Mouse (Mus musculus) stomach, embryonic 16.5 days (tissue): Measurements from ENCODE around the gene Cir1. TPM values are rescaled to one million over a fixed set of nuclear protein-coding genes. Genes with fewer than 3 reads are reported as not detected.
A peak's percentile ranks its signal among the peaks of the same experiment; 100 is the strongest.

Experiments
- ATAC-seq: fragments of 200-750 bp; cut with Nextera tagmentation; 2 replicates; pipeline ENCODE4 v1.8.0; 2017; ENCODE audit warnings: moderate number of reproducible peaks, moderate TSS enrichment; ENCODE audit not compliant: insufficient read depth, low FRiP score
- H3K27ac ChIP-seq: fragments of 300-500 bp; sonication (generic); 2 replicates; pipeline ENCODE4 v1.5.1; 2014; ENCODE audit warnings: low read length
- H3K27me3 ChIP-seq: fragments of 300-500 bp; sonication (generic); 2 replicates; pipeline ENCODE4 v1.6.1; 2014; ENCODE audit warnings: low read length, control low read depth, mixed read lengths; ENCODE audit not compliant: control insufficient read depth, insufficient read depth
- H3K36me3 ChIP-seq: fragments of 300-500 bp; sonication (generic); 2 replicates; pipeline ENCODE4 v1.6.1; 2014; ENCODE audit warnings: low read length; ENCODE audit not compliant: control insufficient read depth, insufficient read depth
- H3K4me1 ChIP-seq: fragments of 300-500 bp; sonication (generic); 2 replicates; pipeline ENCODE4 v1.6.1; 2014; ENCODE audit warnings: low read length, control low read depth, mixed read lengths; ENCODE audit not compliant: control insufficient read depth, insufficient read depth
- H3K4me2 ChIP-seq: fragments of 300-500 bp; sonication (generic); 2 replicates; pipeline ENCODE4 v1.6.1; 2014; ENCODE audit warnings: low read depth, low read length, mixed read lengths
- H3K4me3 ChIP-seq: fragments of 300-500 bp; sonication (generic); replicated peaks from 2 replicates; pipeline ENCODE4 v1.5.1; 2014; ENCODE audit warnings: mild to moderate bottlenecking, low read length
- H3K9ac ChIP-seq: fragments of 300-500 bp; sonication (generic); 2 replicates; pipeline ENCODE4 v1.6.1; 2014; ENCODE audit warnings: low read length
- H3K9me3 ChIP-seq: fragments of 300-500 bp; sonication (generic); replicated peaks from 2 replicates; pipeline ENCODE4 v1.6.1; 2016; ENCODE audit warnings: low read length, control low read depth; ENCODE audit not compliant: control insufficient read depth
- WGBS: fragments of 180-500 bp; shearing (Covaris S2); extraction: QIAGEN DNeasy Blood & Tissue Kit; methylation state at CpG from one replicate; pipeline ENCODE4 v1.1.7; 2014; 5-methylcytosine and 5-hydroxymethylcytosine counted together
- polyA plus RNA-seq: library from polyadenylated mRNA; unstranded; fragments of >200 nt; fragmentation: Nextera tagmentation; extraction: Ambion mirVana; gene quantifications from 2 replicates; pipeline ENCODE4 v1.2.1, GENCODE M21; 2015

Gene Cir1
- polyA plus RNA-seq, 1 experiment from 2014 or later = 22.4 TPM

DNA sequence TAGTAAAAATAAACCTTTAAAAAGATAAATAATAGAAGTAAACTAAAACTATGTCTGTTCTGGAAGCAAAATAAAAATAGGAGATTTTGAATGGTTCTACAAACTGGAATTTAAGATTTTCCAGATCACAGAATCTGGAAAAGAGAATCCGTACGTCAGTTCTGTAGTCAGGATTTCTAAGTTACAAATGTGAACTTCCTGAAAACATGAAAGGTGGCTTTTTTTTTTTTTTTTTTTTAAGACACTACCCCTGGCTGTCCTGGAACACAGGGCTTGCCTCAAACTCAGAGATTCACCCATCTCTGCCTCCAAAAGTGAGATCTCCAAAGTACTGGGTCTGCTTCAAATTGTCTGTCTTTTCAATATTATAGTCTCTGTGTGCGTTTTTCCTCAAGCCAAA, 1.8 kb upstream of the Cir1 start:
- Histone ChIP-seq H3K4me1 (peaks cover 9% of the 10 kb centered on the region), H3K9ac (no peak overlapping the region), H3K4me2 (no peak overlapping the region), H3K4me3 (no peak overlapping the region), H3K36me3 (peaks cover 6% of the 10 kb centered on the region; the same call in 1 of the 2 replicates), H3K27ac (no peak overlapping the region), H3K27me3 (no peaks in the 10 kb centered on the region), H3K9me3 (no peaks in the 10 kb centered on the region)
- 91% methylated on average over 3 of the region's 3 CpGs for WGBS
- no peak for ATAC-seq

DNA sequence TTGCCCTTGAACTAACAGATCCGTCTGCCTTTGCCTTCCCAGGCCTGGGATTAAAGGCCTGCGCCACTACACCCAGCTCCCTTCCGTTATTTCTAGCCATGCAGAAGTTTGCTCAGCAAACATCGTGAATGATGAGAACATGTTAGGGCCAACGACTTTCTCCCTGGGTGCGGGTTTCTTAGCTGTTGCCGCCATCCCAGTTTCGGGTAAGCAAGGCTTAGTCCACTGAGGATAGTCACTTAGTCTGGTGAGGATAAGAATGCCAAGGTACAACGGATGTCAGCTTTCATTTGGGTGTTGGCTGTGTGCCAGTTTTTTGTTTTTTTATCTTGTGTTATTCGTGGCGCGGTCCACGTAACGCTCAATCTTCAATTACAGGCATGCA, 608 bp upstream of the Cir1 start:
- no peaks in the 10 kb centered on the region for H3K9me3 ChIP-seq
- H3K4me2 ChIP-seq = peak overlapping the region; percentile 70
- WGBS = 27% methylated on average over 14 of the region's 14 CpGs
- peak; percentile 48 for ATAC-seq
- no peaks in the 10 kb centered on the region for H3K27me3 ChIP-seq
- H3K36me3 ChIP-seq = peaks cover 6% of the 10 kb centered on the region; the same call in 1 of the 2 replicates
- peaks cover 9% of the 10 kb centered on the region for H3K4me1 ChIP-seq
- peak overlapping the region; percentile 91 for H3K27ac ChIP-seq
- H3K9ac ChIP-seq = peak overlapping the region; percentile 77
- peak overlapping the region; percentile 91 for H3K4me3 ChIP-seq

DNA sequence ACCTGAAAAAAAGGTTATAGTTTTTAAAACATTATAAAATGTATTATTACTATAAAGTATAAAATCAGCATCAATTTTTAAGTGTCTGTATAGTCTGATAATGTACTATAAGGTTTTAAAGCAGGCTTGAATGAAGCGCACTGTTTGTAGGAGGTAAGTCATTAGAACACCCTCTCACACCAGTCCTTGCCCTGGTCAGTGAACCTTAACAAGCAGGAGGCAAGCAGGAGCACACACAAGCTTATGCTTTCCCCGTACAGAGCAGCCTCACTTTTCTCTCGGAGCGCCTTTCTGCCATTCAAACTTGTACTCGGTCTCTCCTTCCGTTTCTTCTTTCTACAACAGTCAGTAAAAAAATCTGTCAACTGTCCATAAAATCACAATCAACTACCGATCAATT, 6.5 kb downstream of the Cir1 start:
- ATAC-seq = no peak
- Histone ChIP-seq H3K4me2 (no peak overlapping the region), H3K27ac (no peak overlapping the region), H3K27me3 (no peaks in the 10 kb centered on the region), H3K4me3 (no peak overlapping the region), H3K9ac (no peak overlapping the region), H3K36me3 (peaks cover 14% of the 10 kb centered on the region), H3K4me1 (no peaks in the 10 kb centered on the region), H3K9me3 (no peaks in the 10 kb centered on the region)
- 90% methylated on average over 7 of the region's 7 CpGs for WGBS

DNA sequence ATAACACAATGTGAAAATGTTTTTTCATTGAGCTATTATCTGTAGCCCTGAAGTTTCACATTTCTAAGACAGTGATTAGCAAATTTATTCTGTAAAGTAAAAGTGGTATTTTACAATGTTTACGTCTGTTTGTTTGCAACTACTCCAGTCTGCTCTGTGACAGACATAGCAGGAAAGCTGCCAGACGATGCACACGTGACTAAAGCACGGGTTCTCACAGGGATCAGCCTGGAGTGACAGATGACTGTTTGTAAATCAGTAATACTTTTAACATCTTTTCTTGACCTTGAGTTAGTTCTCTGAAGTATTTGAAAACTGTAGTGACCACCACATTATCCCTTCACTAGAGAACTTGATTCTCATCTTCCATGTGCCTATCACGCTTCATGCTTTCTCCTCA, 8.0 kb downstream of the Cir1 start:
- no peak overlapping the region for H3K4me3 ChIP-seq
- no peak overlapping the region for H3K4me2 ChIP-seq
- H3K27ac ChIP-seq = no peak overlapping the region
- no peak overlapping the region for H3K9ac ChIP-seq
- H3K9me3 ChIP-seq = no peaks in the 10 kb centered on the region
- H3K4me1 ChIP-seq = no peaks in the 10 kb centered on the region
- peaks cover 8% of the 10 kb centered on the region; the same call in 1 of the 2 replicates for H3K36me3 ChIP-seq
- no peaks in the 10 kb centered on the region for H3K27me3 ChIP-seq
- 82% methylated on average over 5 of the region's 5 CpGs for WGBS
- no peak for ATAC-seq

DNA sequence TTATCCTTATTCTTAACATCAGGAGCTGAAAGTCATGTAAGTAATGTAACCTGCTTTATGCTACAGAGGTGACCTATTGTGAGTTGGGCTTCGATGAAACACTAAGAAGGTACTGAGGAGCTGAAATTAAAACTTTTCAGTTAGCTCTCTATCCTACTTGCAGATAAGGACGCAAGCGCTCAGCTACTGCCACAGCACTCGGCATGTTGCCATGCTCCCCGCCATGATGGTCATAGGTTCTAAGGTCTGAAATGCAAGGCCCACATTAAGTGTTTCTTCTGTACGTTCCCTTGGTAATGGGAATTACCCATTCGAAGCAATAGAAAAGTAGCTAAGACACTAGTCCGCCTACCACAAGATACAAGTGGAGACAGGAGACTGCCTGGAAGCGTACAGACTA, 9.8 kb downstream of the Cir1 start:
- H3K4me2 ChIP-seq = no peak overlapping the region
- 86% methylated on average over 9 of the region's 9 CpGs for WGBS

DNA sequence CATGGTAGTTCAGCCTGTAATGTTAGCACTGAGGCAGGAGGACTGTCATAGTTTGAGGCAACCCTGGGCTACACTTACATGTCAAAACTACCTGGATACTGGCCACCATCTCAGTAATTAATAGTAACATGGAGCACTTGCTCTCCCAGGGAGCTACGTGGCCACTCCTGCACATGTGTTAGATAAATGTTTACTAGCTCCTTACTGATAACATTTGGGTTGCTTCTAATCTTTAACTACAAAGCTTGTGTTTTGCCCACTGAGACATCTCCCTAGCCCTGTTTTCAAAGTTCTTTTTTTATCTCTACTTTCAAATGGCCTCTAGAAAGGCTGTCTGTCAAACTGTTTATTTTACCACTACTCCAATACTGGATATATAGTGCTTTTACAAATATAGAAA, 10.5 kb downstream of the Cir1 start:
- Histone ChIP-seq H3K9me3 (no peaks in the 10 kb centered on the region), H3K4me3 (no peak overlapping the region), H3K36me3 (peaks cover 8% of the 10 kb centered on the region; the same call in 1 of the 2 replicates), H3K9ac (no peak overlapping the region), H3K27me3 (no peaks in the 10 kb centered on the region), H3K4me2 (no peak overlapping the region), H3K4me1 (no peaks in the 10 kb centered on the region), H3K27ac (no peak overlapping the region)
- no peak for ATAC-seq
- 31% methylated on average over 1 of the region's 1 CpGs for WGBS

More for the DNA sequence above, 9.8 kb downstream of the Cir1 start:
- peaks cover 8% of the 10 kb centered on the region; the same call in 1 of the 2 replicates for H3K36me3 ChIP-seq
- no peak overlapping the region for H3K27ac ChIP-seq
- no peaks in the 10 kb centered on the region for H3K4me1 ChIP-seq
- H3K4me3 ChIP-seq = no peak overlapping the region
- no peaks in the 10 kb centered on the region for H3K9me3 ChIP-seq
- H3K27me3 ChIP-seq = no peaks in the 10 kb centered on the region
- no peak for ATAC-seq
- no peak overlapping the region for H3K9ac ChIP-seq

DNA sequence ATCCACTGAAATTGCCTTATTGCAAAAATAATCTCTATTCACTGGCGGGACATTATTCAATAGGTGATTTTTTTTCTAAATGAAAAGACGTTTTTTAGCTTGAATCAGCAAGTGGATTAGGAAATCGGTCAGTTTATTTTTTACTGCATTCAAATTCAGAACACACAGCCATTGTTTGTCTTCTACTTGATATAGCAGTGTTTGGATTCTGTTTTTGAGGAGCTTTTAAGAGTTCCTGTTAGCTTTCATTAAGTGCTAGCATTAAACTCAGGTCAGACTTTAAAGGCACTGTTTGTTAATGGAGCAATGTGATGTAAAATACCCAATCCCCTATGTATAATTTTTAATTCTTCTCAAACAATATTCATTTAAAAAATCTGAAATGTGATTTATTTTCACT, 13.7 kb downstream of the Cir1 start:
- H3K27me3 ChIP-seq = no peaks in the 10 kb centered on the region
- H3K4me2 ChIP-seq = no peak overlapping the region
- no peaks in the 10 kb centered on the region for H3K9me3 ChIP-seq
- H3K36me3 ChIP-seq = peaks cover 3% of the 10 kb centered on the region; the same call in 1 of the 2 replicates
- 85% methylated on average over 3 of the region's 3 CpGs for WGBS
- ATAC-seq = no peak
- no peak overlapping the region for H3K27ac ChIP-seq
- H3K4me3 ChIP-seq = no peak overlapping the region
- H3K4me1 ChIP-seq = no peaks in the 10 kb centered on the region
- no peak overlapping the region for H3K9ac ChIP-seq

DNA sequence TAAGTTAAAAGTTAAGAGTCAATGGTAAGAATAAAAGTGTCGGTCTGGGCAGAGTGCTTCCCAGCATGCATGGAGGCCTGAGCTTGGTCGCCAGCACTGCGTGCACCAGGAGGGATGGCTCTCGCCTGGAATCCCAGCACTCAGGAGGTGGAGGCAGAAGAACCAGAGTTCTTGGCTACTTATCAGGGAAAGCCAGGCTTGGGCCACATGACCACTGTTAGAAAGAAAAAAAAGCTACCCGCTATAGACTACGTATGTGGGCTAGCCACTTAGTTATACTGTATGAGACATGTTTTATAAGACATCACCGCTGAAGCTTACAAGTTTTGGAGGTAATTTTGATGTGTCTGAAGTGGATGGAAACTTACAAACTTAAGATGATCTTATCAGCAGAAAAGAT, 14.3 kb downstream of the Cir1 start:
- H3K4me3 ChIP-seq = no peak overlapping the region
- WGBS = 87% methylated on average over 7 of the region's 7 CpGs
- ATAC-seq = no peak

DNA sequence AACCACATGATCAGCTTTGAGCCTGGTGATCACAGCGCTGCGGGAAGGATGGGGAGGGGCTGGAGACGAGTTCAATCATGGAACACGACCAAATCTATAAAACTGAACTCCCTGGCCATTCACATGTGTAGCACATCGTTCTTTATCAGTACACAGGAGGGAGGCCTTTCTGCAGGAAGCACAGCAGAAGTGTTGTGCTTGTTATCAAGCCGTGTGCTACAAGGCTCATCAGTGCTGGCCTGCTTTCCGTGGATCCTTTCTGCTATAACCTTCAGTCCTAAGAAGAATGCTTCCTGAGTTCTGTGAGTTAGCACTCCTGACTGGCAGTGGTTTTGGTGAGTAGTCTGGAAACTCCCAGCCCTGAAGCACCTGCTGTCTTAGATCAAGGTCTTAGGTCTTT, 17.5 kb downstream of the Cir1 start:
- H3K4me2 ChIP-seq = no peak overlapping the region
- no peak for ATAC-seq
- no peaks in the 10 kb centered on the region for H3K36me3 ChIP-seq
- H3K27ac ChIP-seq = no peak overlapping the region
- H3K27me3 ChIP-seq = no peaks in the 10 kb centered on the region
- no peak overlapping the region for H3K4me3 ChIP-seq
- no peak overlapping the region for H3K9ac ChIP-seq
- no peaks in the 10 kb centered on the region for H3K4me1 ChIP-seq
- H3K9me3 ChIP-seq = no peaks in the 10 kb centered on the region
- 78% methylated on average over 7 of the region's 7 CpGs for WGBS

More for the DNA sequence above, 14.3 kb downstream of the Cir1 start:
- H3K4me1 ChIP-seq = no peaks in the 10 kb centered on the region
- no peaks in the 10 kb centered on the region for H3K27me3 ChIP-seq
- H3K9ac ChIP-seq = no peak overlapping the region
- H3K27ac ChIP-seq = no peak overlapping the region
- H3K9me3 ChIP-seq = no peaks in the 10 kb centered on the region
- H3K4me2 ChIP-seq = no peak overlapping the region
- H3K36me3 ChIP-seq = peaks cover 3% of the 10 kb centered on the region; the same call in 1 of the 2 replicates

DNA sequence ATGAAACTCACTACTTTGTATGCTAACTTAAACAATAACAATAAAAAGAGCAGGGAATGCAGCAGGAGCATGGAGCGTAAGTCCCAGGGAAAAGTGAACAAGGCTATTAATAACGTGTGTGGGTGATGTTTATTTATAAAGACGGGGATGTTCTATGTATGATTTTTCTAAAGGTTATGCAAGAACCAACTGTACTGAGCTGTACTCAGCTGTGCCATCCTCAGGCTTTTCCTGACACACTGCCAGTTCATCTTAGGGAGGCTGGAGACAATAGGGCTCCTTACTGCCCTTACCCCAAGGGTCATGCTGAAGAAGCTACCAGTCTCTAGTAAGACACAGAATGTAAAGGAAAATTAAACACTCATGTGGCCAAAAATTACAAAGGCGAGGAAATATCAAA, 21.4 kb downstream of the Cir1 start:
- no peak overlapping the region for H3K9ac ChIP-seq
- no peaks in the 10 kb centered on the region for H3K4me1 ChIP-seq
- H3K27ac ChIP-seq = no peak overlapping the region
- H3K36me3 ChIP-seq = no peaks in the 10 kb centered on the region
- 77% methylated on average over 4 of the region's 4 CpGs for WGBS
- no peak overlapping the region for H3K4me3 ChIP-seq
- H3K9me3 ChIP-seq = no peaks in the 10 kb centered on the region
- H3K27me3 ChIP-seq = no peaks in the 10 kb centered on the region
- H3K4me2 ChIP-seq = no peak overlapping the region
- ATAC-seq = no peak
